Mouse (Mus musculus) right cerebral cortex, postnatal 36 days (tissue): ENCODE data around the gene Zbtb34.

ENCODE experiments used
- DNase-seq, 2 experiments: peaks; one replicate each; pipeline ENCODE4 v3.0.0; 2022; ENCODE audit warnings: low spot score in 2 of 2, mixed read lengths in 1 of 2

Zbtb34 gene

DNA sequence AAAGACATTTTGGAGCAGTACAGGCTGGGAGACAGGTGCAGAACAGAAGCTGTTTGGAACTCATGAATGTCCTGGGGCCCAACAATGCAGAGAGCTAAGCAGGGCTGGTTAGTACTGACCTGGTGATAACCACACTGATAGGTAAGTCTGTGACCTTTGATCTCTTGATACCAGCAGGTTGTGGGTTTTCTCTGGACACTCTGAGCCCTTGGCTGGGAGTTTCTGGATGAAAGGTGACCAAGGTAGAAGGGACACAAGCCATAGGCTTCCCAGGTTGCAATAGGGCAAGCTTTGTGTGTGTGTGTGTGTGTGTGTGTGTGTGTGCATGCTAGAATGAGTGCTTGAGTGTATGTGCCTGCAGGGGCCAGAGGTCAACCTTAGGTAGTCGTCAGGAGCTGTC is 15.7 kb upstream of the Zbtb34 start:
- no peak for DNase-seq

DNA sequence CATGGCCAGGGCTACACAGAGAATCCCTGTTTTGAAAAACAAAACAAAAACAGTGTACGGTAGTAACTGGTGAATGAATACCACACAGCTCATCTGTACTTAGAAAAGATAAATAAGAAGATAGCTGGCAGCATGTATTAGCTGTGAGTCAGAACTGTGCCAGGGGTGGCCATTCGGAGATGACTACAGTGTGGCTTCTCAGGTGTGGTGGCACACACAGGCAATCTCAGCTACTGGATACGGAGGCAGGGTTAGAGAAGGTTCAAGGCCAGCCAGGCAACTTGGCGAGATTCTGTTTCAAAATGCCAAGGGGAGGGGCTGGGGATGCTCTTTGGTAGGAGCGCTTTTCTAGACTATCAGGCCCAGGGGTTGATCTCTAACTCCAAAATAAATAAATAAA is 14.6 kb upstream of the Zbtb34 start:
- no peak for DNase-seq

DNA sequence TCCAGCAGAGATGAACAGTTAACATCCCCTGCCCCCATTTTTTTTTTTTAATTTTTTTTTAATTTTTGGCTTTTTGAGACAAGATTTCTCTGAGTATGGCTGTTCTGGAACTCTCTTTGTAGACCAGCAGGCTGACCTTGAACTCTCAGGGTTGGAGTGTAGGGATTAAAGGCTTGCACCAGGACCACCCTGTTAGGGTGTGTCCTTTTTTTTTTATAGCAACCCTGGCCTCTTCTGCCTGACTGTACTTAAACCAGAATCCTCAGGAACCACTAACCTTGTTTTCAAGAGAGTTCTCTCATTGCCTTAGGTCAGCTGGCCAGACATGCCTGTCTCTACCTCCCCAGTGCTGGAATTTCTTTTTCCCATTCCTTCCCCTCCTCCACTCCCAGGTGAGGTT is 13.7 kb upstream of the Zbtb34 start:
- DNase-seq, result no peak

DNA sequence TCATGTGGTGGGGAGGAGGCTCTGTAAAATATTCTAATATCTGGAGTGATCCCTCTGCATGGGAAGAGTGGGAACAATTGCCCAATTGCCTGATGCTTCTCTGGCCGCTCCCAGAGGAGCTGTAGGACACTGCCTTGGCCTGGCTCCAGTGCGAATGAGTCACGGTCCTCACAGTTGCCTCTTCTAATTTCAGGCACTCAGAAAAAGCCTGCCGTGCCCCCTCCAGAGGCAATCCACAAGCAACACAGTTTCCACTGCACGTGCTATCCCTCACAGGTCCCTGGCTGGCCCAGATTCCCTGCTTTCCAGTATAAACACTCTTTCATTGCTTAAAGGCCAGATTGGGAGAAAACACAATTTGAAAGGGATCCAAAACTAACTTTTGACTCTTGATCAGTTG is 13.2 kb upstream of the Zbtb34 start:
- DNase-seq, result peak; percentile 85 to 89

DNA sequence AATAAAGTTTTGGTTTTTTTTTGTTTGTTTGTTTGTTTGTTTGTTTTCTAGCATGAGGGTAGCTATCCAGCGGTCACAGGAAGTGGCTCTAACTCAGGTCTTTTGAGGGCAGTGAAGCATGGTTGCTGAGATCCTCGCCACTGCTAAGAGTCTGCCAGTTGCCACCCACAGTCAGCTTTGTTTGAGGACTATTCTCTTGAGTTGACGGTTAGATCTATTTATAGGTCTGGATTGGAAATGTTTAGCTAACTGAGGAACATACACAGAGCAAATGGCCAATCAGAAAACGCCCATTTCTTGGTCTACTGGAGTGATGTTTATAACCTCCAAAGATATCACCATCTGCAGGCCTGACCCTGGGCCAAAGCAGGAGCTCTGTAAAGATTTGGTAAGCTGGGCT is 11.6 kb upstream of the Zbtb34 start:
- no peak for DNase-seq

- DNase-seq, result peak; percentile 55 to 76
Observed at GRCm38 (mm10) chr2:33440893-33441292, 9.8 kb upstream of the Zbtb34 start.

DNA sequence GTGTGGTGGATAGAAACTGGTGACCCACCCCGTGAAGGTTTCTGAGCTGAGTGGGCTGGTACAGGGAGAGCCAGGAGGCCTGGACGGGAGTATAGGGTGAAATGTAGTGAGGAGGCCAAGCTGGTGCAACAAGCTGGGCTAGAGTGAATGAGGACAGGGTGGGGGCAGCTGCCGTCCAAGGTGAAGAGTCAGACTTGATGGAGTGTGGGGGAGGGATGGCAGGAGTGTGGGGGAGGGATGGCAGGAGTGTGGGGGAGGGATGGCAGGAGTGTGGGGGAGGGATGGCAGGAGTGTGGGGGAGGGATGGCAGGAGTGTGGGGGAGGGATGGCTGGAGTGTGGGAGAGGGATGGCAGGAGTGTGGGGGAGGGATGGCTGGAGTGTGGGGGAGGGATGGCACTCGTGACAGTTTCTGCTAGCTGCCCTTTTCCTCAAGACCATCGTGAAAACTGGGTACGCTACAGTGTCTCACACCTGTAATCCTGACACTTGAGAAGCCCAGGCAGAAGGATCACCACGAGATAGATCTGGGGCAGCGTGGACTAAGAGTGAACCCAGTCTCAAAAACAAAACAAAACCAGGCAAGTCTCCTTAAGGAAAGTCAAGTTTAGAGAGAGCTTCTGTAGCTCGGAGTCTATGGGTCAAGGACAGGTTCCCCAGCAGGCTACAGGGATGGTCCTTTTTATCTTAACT is 9.0 kb upstream of the Zbtb34 start:
- no peak for DNase-seq

- peak in 1 of 2 experiments; percentile 65 for DNase-seq
Observed at GRCm38 (mm10) chr2:33439471-33439881, 8.4 kb upstream of the Zbtb34 start.

- DNase-seq, result no peak
Observed at GRCm38 (mm10) chr2:33438377-33438776, 7.3 kb upstream of the Zbtb34 start.

DNA sequence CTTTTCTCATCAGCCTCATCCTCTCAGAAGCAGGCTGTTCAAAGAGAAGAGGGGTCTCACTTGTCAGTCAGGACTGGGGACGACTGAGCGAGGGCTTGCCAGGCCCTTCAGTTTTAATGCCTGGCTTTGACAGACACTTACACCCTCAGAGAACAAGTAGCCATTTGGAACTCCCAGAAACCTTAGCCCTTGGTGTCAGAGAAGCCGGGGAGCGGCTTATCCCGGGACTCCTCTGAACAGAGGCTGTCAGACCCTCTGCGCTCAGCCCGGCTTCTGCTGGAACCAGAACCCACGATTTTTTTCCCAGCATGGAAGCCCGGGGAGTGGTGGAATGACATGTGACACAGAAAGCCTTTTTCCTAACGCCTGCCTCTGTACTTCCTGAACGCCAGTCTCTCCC is 6.1 kb upstream of the Zbtb34 start:
- no peak for DNase-seq

DNA sequence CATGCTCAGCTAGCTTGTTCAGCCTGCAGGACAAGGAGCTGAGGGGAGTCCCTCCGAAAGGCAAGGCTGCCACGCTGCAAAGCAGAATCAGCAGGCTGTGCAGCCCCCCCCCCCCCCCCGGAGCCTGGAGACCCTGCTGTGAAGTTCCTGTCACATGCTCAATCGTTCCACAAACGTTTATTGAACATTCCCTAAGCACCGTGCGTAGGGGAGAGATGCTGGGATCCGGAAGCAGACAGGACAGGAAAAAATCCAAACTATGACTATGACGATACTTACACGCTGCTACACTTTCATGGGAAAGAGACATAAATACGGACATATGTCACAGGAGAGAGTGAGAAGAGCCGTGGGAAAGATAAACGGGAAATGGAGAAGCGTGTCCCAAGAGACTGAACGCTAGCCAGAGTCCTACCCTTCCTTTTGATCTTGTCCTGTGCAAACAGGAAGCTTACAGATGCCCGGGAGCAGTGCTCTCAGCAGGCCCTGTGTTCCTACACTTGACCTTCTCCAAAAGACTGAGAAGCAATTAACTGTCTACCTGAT is 5.0 kb upstream of the Zbtb34 start:
- DNase-seq, result no peak

DNA sequence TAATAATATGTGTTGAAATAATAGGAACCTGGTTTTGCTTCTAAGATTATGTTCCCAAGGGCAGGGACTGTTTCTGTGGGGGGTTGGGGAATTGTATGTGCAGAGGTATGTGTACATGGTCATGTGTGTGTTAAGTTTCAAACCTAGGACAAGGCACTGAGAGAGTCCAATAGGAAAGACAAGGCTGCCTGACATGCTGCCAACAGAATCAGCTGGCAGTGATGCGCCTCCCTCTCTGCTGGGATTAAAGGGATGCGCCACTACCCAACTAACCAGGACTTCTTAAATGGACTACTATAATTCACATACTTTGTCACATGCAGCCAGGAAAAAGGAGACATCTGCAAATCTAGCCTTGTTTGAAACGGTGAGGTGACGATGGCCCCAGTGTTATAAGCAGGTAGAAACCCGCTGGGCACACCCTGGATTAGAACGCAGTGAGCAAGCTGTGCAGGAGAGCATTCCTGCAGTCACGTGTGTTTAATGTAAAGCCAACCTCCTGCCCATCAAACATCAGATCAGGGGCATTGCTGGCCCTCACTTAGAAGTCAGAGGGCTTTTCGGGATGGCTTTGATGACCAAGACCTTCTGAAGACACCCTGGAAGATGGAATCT is 4.0 kb upstream of the Zbtb34 start:
- no peak for DNase-seq

DNA sequence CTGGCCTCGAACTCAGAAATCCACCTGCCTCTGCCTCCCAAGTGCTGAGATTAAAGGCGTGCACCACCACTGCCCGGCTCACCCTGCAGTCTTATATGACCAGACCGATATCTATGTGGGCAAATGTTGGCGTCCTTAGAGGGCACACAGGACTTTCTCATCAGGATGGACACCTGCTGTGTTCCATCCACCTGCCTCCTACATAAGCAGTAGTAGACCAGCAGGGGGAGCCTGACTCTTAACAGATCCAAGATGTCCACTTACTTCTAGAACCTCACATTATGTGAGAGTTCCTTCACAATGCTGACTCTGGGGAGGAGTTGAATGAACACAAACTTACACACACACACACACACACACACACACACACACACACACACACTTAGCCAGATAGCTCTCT is 1.8 kb upstream of the Zbtb34 start:
- no peak for DNase-seq

DNA sequence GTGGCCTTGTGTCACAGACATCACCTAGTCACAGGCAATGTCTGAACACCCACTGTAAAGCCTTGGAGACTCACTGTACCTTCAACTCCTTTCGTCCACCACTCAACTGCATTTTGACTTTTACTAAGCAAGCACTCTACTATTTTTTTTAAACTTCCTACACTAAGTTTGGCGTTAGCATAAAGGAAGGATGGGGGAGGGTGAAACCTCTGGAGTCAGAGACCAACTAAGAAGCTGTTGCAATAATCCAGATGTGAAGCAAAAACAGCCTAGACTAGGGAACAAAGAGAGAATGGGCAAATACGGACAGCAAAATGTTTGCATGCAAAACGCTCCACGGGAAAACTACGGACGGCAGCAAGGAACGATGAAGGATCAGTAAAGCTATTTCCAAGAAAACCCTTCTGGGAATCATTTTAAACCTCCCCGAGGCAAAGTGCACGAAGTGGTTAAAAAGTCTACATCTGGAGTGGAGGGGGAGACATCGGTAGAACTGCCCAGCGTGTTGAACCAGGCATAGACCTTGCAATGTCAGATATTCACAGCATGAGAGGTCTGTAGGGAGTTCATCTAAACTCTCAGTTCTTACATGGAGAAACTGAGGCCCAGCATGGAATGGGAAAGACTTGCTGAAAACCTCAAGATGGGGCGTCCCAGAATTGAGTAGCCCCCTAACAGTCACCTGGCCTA is 898 bp downstream of the Zbtb34 start:
- no peak for DNase-seq

GRCm38 (mm10) chr2:33429339-33429738 is 1.8 kb downstream of the Zbtb34 start:
- no peak for DNase-seq

GRCm38 (mm10) chr2:33426640-33427398 is 4.3 kb downstream of the Zbtb34 start:
- no peak for DNase-seq

DNA sequence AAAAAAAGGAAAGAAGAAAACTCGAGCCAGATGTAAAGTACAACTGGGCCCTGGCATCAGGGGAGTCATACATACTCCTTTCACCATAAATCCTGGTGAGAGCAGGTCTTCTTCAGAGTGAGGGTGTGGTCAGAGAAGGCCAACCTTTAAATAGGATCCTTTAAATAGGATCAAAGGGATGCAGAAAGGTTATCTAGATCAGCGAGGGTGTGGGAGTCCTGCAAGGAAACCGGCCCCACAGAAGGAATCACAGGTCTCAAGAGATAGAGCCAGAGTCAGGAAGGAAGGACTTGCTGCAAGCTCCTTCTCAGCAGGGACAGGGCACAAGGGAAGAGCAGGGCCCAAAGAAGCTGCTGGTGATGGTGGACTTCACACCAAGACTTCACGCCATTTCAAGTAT is 13.7 kb downstream of the Zbtb34 start:
- no peak for DNase-seq

- DNase-seq, result no peak
Observed at GRCm38 (mm10) chr2:33414019-33414418, 17.1 kb downstream of the Zbtb34 start.

GRCm38 (mm10) chr2:33412111-33412510 is 19.0 kb downstream of the Zbtb34 start:
- no peak for DNase-seq

DNA sequence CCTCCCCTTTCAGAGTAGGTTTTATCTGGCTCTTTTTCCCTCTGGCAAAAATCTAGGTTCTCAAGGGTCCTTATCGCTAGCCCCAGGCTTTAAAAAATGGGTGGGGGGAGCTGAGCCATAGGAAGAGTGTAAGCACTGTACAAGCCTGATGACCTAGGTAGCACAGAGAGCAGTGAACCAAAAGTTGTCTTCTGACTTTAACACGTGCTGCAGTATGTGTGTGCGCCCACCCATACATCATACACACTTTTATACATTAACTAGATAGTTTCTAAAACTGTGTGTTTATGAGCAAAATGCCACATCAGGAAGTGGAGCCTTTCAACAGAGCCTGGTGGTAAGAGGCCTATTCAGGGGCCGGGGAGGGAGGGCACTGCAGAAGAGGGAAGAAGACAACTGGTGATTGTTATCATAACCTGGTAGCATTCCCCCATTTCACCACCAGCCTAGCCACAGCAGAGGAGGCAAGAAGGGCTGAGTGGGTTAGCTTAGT is 27.6 kb downstream of the Zbtb34 start:
- DNase-seq, result no peak

- DNase-seq, result no peak
Observed at GRCm38 (mm10) chr2:33402638-33403037, 28.5 kb downstream of the Zbtb34 start.

- DNase-seq, result peak; percentile 56 to 58
Observed at GRCm38 (mm10) chr2:33402236-33402635, 28.9 kb downstream of the Zbtb34 start.
